Mouse (Mus musculus) heart, postnatal 0 days (tissue): ENCODE data around the gene Nifk. TPM values are rescaled to one million over a fixed set of nuclear protein-coding genes. Genes with fewer than 3 reads are reported as not detected.
A peak's percentile ranks its signal among the peaks of the same experiment; 100 is the strongest.

Source experiments
- ATAC-seq: fragments of 200-750 bp; cut with Nextera tagmentation; 2 replicates; pipeline ENCODE4 v1.8.0; 2017; ENCODE audit warnings: low read depth, moderate number of reproducible peaks, moderate library complexity; ENCODE audit not compliant: insufficient read depth
- DNase-seq: peaks from one replicate; pipeline ENCODE4 v3.0.0-alpha.2; 2016; ENCODE audit warnings: low spot score
- H3K27ac ChIP-seq: fragments of 300-500 bp; sonication (generic); 2 replicates; pipeline ENCODE4 v1.5.1; 2014; ENCODE audit warnings: low read depth, mild to moderate bottlenecking
- H3K27me3 ChIP-seq: fragments of 300-500 bp; sonication (generic); 2 replicates; pipeline ENCODE4 v1.6.1; 2014; ENCODE audit warnings: low read length, mixed read lengths; ENCODE audit not compliant: control insufficient read depth, insufficient read depth
- H3K36me3 ChIP-seq: fragments of 300-500 bp; sonication (generic); replicated peaks from 2 replicates; pipeline ENCODE4 v1.6.1; 2014; ENCODE audit warnings: low read length, mixed read lengths; ENCODE audit not compliant: control insufficient read depth, insufficient read depth
- H3K4me1 ChIP-seq: fragments of 300-500 bp; sonication (generic); 2 replicates; pipeline ENCODE4 v1.6.1; 2014; ENCODE audit warnings: antibody characterized with exemption; ENCODE audit not compliant: control insufficient read depth, insufficient read depth
- H3K4me2 ChIP-seq: fragments of 300-500 bp; sonication (generic); 2 replicates; pipeline ENCODE4 v1.6.1; 2014; ENCODE audit warnings: low read depth, mild to moderate bottlenecking, low read length, moderate library complexity
- H3K4me3 ChIP-seq: fragments of 300-500 bp; sonication (generic); 2 replicates; pipeline ENCODE4 v1.5.1; 2014; ENCODE audit warnings: low read depth, low read length
- H3K9ac ChIP-seq: fragments of 300-500 bp; sonication (generic); replicated peaks from 2 replicates; pipeline ENCODE4 v1.6.1; 2014; ENCODE audit warnings: low read depth, low read length, mixed read lengths
- H3K9me3 ChIP-seq: fragments of 300-500 bp; sonication (generic); replicated peaks from 2 replicates; pipeline ENCODE4 v1.6.1; 2016; ENCODE audit warnings: low read length; ENCODE audit not compliant: control insufficient read depth
- CTCF ChIP-seq: IDR thresholded peaks from 2 replicates; pipeline ENCODE4 v1.5.1; 2016; ENCODE audit warnings: antibody characterized with exemption, control low read depth, low read depth
- EP300 ChIP-seq: IDR thresholded peaks from 2 replicates; pipeline ENCODE4 v1.6.1; 2016; ENCODE audit warnings: antibody characterized with exemption, low read depth
- WGBS: fragments of 180-500 bp; shearing (Covaris S2); extraction: QIAGEN DNeasy Blood & Tissue Kit; methylation state at CpG from one replicate; pipeline ENCODE4 v1.1.7; 2014; 5-methylcytosine and 5-hydroxymethylcytosine counted together
- polyA plus RNA-seq: library from polyadenylated mRNA; unstranded; fragments of >200 nt; fragmentation: Nextera tagmentation; extraction: Ambion mirVana; gene quantifications from 2 replicates; pipeline ENCODE4 v1.2.1, GENCODE M21; 2015
- total RNA-seq: library from RNA; depleted of rRNA; stranded (reverse); fragments of >200 nt; gene quantifications from 2 replicates; pipeline ENCODE4 v1.2.3, GENCODE M21; 2014; ENCODE audit warnings: low replicate concordance

The Nifk gene
- total and polyA plus RNA-seq, 2 experiments from 2014 or later = 15.9 to 32.6 TPM

GRCm38 (mm10) chr1:118297719-118298118, 23.9 kb upstream of the Nifk start:
- Histone ChIP-seq H3K4me1 (no peaks in the 10 kb centered on the region), H3K27me3 (no peaks in the 10 kb centered on the region), H3K27ac (no peak overlapping the region), H3K4me2 (no peak overlapping the region), H3K9ac (no peak overlapping the region), H3K9me3 (no peaks in the 10 kb centered on the region), H3K4me3 (no peak overlapping the region), H3K36me3 (peaks cover 75% of the 10 kb centered on the region)
- WGBS = 92% methylated on average over 2 of the region's 2 CpGs
- DNase-seq (no peak), ATAC-seq (no peak)
- TF ChIP-seq EP300 (no peak), CTCF (no peak)

GRCm38 (mm10) chr1:118310780-118311621, 10.6 kb upstream of the Nifk start:
- Histone ChIP-seq H3K27me3 (no peaks in the 10 kb centered on the region), H3K4me1 (peaks cover 9% of the 10 kb centered on the region; the same call in 1 of the 2 replicates), H3K4me2 (peak overlapping the region; percentile 75), H3K9me3 (no peaks in the 10 kb centered on the region), H3K4me3 (peak overlapping the region; percentile 90), H3K9ac (peak overlapping the region; percentile 90), H3K27ac (peak overlapping the region; percentile 86), H3K36me3 (peaks cover 16% of the 10 kb centered on the region)
- DNase-seq = peak; percentile 81
- under 1% methylated on average over 66 of the region's 67 CpGs for WGBS
- peak; percentile 97 for ATAC-seq
- TF ChIP-seq CTCF (no peak), EP300 (peak; percentile 90)

- H3K36me3 ChIP-seq = peaks cover 8% of the 10 kb centered on the region
- DNase-seq = no peak
- TF ChIP-seq CTCF (no peak), EP300 (no peak)
- H3K9ac ChIP-seq = peak within 1 kb of the TSS; percentile 90
- H3K27me3 ChIP-seq = no peaks in the 10 kb centered on the region
- no peaks in the 10 kb centered on the region for H3K9me3 ChIP-seq
- 47% methylated on average over 12 of the region's 12 CpGs for WGBS
- H3K4me3 ChIP-seq = peak within 1 kb of the TSS; percentile 90
- peak within 1 kb of the TSS; percentile 86 for H3K27ac ChIP-seq
- ATAC-seq = no peak
- peak within 1 kb of the TSS; percentile 75 for H3K4me2 ChIP-seq
- peaks cover 9% of the 10 kb centered on the region; the same call in 1 of the 2 replicates for H3K4me1 ChIP-seq
These were observed 9.9 kb upstream of the Nifk start, which contains the start of gene Tsn for GRCm38 (mm10) chr1:118311622-118312326. Tsn (minus strand) TSS chr1:118311739.

GRCm38 (mm10) chr1:118320696-118321095, 943 bp upstream of the Nifk start:
- H3K9me3 ChIP-seq = no peaks in the 10 kb centered on the region
- TF ChIP-seq EP300 = no peak
- TF ChIP-seq CTCF = peak; percentile 48
- DNase-seq = no peak
- 66% methylated on average over 2 of the region's 2 CpGs for WGBS
- H3K36me3 ChIP-seq = peaks cover 20% of the 10 kb centered on the region
- no peak overlapping the region for H3K27ac ChIP-seq
- ATAC-seq = no peak
- H3K27me3 ChIP-seq = no peaks in the 10 kb centered on the region
- H3K4me3 ChIP-seq = no peak overlapping the region
- no peak overlapping the region for H3K9ac ChIP-seq
- peaks cover 12% of the 10 kb centered on the region; the same call in 1 of the 2 replicates for H3K4me1 ChIP-seq
- H3K4me2 ChIP-seq = no peak overlapping the region

- WGBS = 73% methylated on average over 9 of the region's 9 CpGs
- ATAC-seq = no peak
- H3K27me3 ChIP-seq = no peaks in the 10 kb centered on the region
- 0 out of 2 replicates have a peak, but pooled peaks cover 4% of the 10 kb centered on the region for H3K4me1 ChIP-seq
- H3K4me3 ChIP-seq = no peak overlapping the region
- H3K4me2 ChIP-seq = no peak overlapping the region
- no peak overlapping the region for H3K9ac ChIP-seq
- no peak for TF ChIP-seq CTCF
- no peak for TF ChIP-seq EP300
- no peak for DNase-seq
- H3K36me3 ChIP-seq = peaks cover 48% of the 10 kb centered on the region
- no peaks in the 10 kb centered on the region for H3K9me3 ChIP-seq
- H3K27ac ChIP-seq = no peak overlapping the region
These were observed 13.4 kb downstream of the Nifk start for GRCm38 (mm10) chr1:118334749-118335713.
